8 mouse cellular contexts compared by ENCODE assay signal in genomic region chr1:172027010-172027808, GRCm38 (mm10). TPM values are rescaled to one million over a fixed set of nuclear protein-coding genes. Genes with fewer than 3 reads are reported as not detected.
DNase-seq lines count a peak whose midpoint lies in the region; ATAC-seq lines count a peak whose summit lies in the region.

No protein-coding gene starts in this region.

- no peaks in the 10 kb centered on the region for H3K9me3 ChIP-seq in midbrain, embryonic 11.5 days (ENCODE audit: control insufficient read depth, low read length)

- intact Hi-C loops in left cerebral cortex, postnatal 4 days (cut with DNase I) = loop anchor here (10.0 kb wide), 1 partner anchor 212 kb away; no protein-coding TSS in a partner anchor

- H3K4me1 ChIP-seq in midbrain, embryonic 11.5 days (ENCODE audit: control insufficient read depth, insufficient read depth, low read length) = peaks cover 44% of the 10 kb centered on the region

- peak overlapping the region; percentile 90 for H3K27ac ChIP-seq in midbrain, embryonic 11.5 days (ENCODE audit: low read depth, low read length)

- peak overlapping the region; percentile 84 for H3K4me2 ChIP-seq in midbrain, embryonic 11.5 days

- H3K27me3 ChIP-seq in midbrain, embryonic 11.5 days (ENCODE audit: control insufficient read depth, insufficient read depth, low read length) = no peaks in the 10 kb centered on the region

- H3K36me3 ChIP-seq in midbrain, embryonic 11.5 days (ENCODE audit: control insufficient read depth, insufficient read depth, low read length) = no peaks in the 10 kb centered on the region

- H3K4me3 ChIP-seq in midbrain, embryonic 11.5 days (ENCODE audit: low read depth, low read length) = peak overlapping the region; percentile 93

- peak; percentile 95 for DNase-seq in adrenal gland, postnatal 10 days
- DNase-seq in embryo, embryonic 11.5 days (ENCODE audit: low read depth, low spot score) = peak; percentile 87
- peak; percentile 98 for DNase-seq in heart, adult 11 months
- DNase-seq in kidney, adult 11 months = peak; percentile 63
- peak; percentile 97 for DNase-seq in left cerebral cortex, postnatal 4 days
- DNase-seq in midbrain, embryonic 11.5 days (ENCODE audit: low spot score, missing footprints) = peak; percentile 100
- peak; percentile 96 for DNase-seq in right cerebral cortex, postnatal 4 days
- peak; percentile 87 for DNase-seq in yolk sac, embryonic 10.5 days (ENCODE audit: low spot score)

- peak overlapping the region; percentile 98 for H3K9ac ChIP-seq in midbrain, embryonic 11.5 days (ENCODE audit: low read length)

- under 1% methylated on average over 50 of the region's 54 CpGs for WGBS in midbrain, embryonic 11.5 days

- peak; percentile 88 for ATAC-seq in midbrain, embryonic 11.5 days (ENCODE audit: low FRiP score)

RNA-seq across cellular contexts. Expression of gene Vangl2, which starts 1.0 kb away (rescaled TPM):
- 10 to 100 TPM in 1 of 2 experiments, 1 to 10 TPM in 1; 6.3 to 10.6 TPM for total RNA-seq in adrenal gland, postnatal 10 days (2021)
- total RNA-seq in left cerebral cortex, postnatal 4 days (2021) = 10 to 100 TPM; 62.0 to 65.3 TPM
- 49.3 and 52.9 TPM in 2 replicates for polyA plus RNA-seq in midbrain, embryonic 11.5 days (2014; fragmentation: Nextera tagmentation; extraction: Ambion mirVana)

RNA-seq across cellular contexts. Expression of gene Nhlh1, which starts 30.2 kb away (rescaled TPM):
- total RNA-seq in adrenal gland, postnatal 10 days (2021) = under 1 TPM in 1 of 2 experiments, not detected in 1; 0.09 TPM
- under 1 TPM; 0.32 to 0.44 TPM for total RNA-seq in left cerebral cortex, postnatal 4 days (2021)
- polyA plus RNA-seq in midbrain, embryonic 11.5 days (2014; fragmentation: Nextera tagmentation; extraction: Ambion mirVana) = 10.7 and 11.0 TPM in 2 replicates

RNA-seq across cellular contexts. Expression of gene Copa, which starts 55.1 kb away (rescaled TPM):
- total RNA-seq in adrenal gland, postnatal 10 days (2021) = 100 to 1,000 TPM; 150 to 151 TPM
- 100 to 1,000 TPM; 195 to 198 TPM for total RNA-seq in left cerebral cortex, postnatal 4 days (2021)
- 178 and 194 TPM in 2 replicates for polyA plus RNA-seq in midbrain, embryonic 11.5 days (2014; fragmentation: Nextera tagmentation; extraction: Ambion mirVana)

RNA-seq across cellular contexts. Expression of gene Ncstn, which starts 55.4 kb away (rescaled TPM):
- total RNA-seq in adrenal gland, postnatal 10 days (2021) = 10 to 100 TPM; 81.0 to 93.0 TPM
- 10 to 100 TPM; 80.0 to 85.3 TPM for total RNA-seq in left cerebral cortex, postnatal 4 days (2021)
- 107 and 108 TPM in 2 replicates for polyA plus RNA-seq in midbrain, embryonic 11.5 days (2014; fragmentation: Nextera tagmentation; extraction: Ambion mirVana)

Comparison
In these comparisons a context has a peak if more than half of its experiments do, and no peak if none do; other contexts are left out.
1. Peak in every context shown above with its lines: DNase-seq, ATAC-seq, H3K4me3 ChIP-seq and H3K27ac ChIP-seq.
2. RNA of gene Vangl2, which starts 1.0 kb away (total RNA-seq): 62.0 to 65.3 TPM in left cerebral cortex, postnatal 4 days; 6.3 to 10.6 TPM in adrenal gland, postnatal 10 days; every median in the first group is over 4 times any median in the second.